Mouse (Mus musculus) inflammation-experienced regulatory T-cells, adult 6 months (primary cell): ENCODE measurements around the gene Serpina1f. TPM values are rescaled to one million over a fixed set of nuclear protein-coding genes. Genes with fewer than 3 reads are reported as not detected.
"Not testable (repeated sequence)": the region's sequence is repeated elsewhere in the genome, so short reads cannot be mapped to it uniquely, and the experiment has no call there.

Experiments used
- ATAC-seq: one replicate; pipeline ENCODE4 v1.8.0; 2017
- polyA plus RNA-seq, 3 experiments: library from polyadenylated mRNA; unstranded; fragments of 100-300 nt; shearing (Covaris generic); gene quantifications; one replicate each; pipeline ENCODE4 v1.2.1; 2017

The Serpina1f gene
- polyA plus RNA-seq, 3 experiments from 2014 or later, result not detected

DNA sequence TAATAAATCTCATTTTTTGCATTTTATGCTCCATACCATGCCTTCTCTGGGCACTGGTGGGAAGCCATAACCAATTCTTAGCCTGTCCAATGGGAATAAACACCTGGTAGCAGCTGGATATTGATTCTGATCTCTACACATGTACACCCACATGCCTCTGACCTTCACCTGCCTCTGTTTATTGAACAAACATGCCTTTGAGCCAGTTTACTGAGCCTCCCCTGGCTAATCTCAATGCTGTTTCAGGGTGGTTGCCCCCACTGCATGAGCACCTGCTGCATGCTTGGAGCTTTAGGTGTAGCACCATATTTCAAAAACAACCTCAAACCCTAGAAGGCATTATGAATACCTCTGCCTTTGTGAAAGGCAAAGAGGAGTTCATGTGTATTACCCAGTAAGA lies 33.3 kb downstream of the Serpina1f start:
- ATAC-seq, result not testable (repeated sequence)

DNA sequence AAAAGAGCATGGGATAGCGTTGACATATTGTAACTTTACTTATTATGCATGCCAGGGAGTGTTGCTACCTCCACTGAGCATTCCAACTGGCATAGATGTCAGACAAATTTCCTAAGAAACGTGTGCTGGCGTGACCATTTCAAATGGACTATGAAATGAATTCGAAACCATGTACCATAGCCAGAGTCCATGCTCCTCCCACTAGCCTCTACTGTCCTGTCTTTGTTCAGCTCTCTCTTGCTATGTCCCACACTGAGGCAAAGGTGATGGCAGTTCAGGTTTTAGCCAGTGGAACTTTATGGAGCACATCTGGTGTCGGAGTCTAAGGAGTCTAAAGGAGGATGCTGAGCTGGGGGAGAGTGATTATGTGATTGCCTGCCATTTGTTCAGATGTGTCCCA lies 35.3 kb downstream of the Serpina1f start:
- no peak for ATAC-seq

DNA sequence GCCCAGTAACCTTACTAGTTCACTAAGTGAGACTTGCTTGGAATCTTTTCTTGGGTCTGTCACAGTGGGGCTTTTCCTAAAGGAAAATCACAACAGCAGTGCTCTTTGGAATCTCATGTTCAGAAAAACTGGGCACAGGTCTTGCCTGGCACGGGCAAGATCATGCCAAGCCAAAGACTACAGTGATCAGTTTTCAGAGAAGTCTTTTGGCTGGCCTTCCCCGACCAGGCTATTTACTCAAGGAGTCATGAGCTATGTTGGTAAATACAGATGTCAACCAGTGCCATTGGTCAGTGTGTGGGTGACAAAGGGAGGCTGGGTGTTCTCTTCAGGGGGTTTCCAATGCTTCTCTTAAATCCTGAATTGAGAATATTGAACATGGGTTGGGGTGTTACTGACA lies 36.2 kb downstream of the Serpina1f start:
- ATAC-seq, result no peak

DNA sequence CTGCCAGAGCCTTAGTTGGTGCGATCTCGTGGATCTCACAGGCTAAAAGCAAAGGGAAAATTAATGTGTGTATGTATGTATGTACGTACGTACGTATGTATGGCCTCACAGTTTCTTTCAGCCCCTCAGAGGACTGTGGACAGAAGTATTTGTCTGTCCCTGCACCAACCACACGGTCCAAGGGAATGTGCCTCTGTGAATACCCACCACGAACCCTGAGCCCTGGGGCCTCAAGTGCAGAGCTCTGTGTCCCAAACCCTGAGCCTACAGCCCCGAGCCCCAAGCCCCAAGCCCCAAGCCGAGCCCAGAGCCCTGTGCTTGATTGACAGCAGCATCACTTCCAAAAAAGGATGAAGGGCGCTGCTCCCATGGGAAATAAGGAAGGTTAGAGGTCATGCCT lies 37.3 kb downstream of the Serpina1f start:
- ATAC-seq, result no peak

DNA sequence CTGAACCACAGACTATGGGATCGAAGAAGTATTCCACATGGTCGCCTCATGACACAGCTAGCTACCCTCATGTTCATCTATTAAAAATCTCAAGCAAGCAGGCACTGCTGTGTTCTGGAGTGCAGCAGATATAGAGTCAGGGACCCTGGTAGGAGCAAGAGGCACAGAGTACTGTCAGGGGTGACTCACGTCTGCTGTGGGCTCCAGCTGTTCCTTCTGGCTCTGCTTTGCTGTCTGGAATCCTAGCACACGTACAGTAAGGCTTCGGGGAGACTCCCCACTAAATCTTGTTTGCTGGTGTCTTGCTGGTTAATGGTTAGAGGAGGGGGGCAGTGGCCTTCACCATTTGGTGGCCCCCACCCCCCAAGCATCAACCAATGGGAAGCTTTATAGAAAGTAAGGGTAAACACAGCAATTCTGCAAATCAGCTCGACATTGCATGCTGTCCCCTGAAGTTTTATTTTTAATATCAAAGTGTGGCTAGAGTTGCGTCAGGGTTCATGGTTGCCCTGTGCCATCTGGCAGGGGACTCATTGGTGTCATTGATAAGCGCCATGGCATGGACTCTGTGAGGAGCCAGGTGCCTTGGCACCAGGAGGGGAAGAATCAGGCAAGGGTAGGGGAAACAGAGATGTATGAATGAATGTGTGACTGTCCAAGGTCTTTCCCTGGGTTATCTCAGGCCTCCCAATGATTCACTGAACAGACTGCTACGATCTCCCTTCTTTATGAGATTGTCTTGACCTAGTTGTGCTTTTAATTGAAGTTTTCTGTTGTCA lies 38.3 kb downstream of the Serpina1f start, which contains the start of gene Serpina6:
Gene Serpina6, minus strand, starts transcription at position 365 of the 779 bp plus-strand sequence.
- no peak for ATAC-seq

DNA sequence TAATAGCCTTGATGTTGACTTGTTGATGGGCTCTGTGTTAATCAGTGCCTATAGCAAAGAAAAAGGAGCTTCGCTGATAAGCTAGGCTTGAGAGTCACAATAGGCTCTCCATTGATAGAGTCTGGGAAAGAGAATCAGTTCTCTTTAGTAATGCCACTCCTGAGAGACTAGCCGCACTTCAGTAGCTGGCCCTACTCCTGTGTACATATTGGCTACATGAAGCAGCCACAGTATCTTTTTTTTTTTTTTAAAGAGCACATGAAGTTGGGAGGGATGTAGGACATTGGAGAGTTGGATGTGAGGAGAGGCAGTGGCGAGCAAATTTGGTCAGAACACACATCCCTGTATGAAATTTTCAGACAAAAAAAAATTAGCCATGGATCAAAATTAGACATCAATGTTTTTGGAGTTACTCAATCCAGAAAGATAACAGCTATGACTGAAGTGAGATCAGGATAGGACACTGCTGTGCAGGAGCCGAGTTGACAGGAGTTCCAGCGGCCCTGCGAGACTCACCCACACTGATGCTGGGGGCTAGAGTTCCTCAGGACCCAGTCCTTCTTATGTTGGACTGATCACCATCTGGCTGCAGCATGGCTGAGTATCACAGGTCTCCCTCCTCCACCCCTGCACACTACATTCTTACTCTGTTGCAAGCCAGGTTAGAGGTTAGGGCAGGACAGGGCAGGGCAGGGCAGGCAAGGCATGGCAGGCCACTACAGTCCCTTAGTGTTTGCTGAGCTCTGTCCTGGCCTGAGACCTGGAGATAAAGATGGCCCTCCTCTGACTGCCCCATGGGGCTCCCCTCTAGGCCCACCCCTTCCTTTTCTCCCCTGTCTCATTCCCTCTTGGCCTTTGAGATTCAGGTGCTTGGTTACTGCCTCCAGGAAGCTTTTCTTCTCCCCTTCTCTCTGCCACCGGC lies 39.9 kb downstream of the Serpina1f start:
- no peak for ATAC-seq

DNA sequence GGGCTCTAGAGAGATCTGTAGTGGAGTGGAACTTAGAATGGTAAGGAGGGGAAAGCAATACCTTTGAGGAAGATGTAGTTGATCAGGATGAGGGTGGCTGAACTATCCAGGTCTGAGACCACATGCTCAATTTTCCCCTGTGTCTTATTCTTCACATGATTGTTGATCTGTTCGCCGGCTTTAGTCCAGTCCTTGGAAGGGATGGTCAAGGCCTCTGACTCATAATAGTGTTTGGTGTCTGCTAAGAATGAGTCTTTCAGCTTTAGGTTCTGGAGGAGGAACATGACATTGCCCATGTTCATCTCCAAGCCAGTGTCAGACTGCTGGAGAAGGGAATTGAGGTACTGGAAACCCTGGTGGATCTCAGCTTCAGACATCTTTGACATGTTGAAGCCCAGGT lies 41.5 kb downstream of the Serpina1f start:
- no peak for ATAC-seq

DNA sequence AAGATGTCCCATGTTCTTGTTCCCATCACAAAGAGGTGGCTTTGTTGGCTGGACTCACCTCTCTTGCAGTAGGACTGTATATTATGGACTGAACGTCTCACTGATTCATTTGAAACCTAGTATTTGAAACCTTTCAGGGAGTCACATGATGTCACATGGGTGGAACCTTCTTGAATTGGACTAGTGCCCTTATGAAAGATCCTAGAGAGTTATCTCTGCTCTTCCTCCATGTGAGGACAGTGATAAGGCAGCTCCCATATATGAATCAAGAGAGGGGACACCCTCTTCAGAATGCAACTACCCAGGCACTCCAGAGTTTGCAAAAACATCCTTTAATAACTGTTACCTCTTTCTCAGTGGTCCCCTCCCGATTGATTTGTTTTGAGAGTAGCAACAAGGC lies 49.0 kb downstream of the Serpina1f start:
- ATAC-seq, result no peak

DNA sequence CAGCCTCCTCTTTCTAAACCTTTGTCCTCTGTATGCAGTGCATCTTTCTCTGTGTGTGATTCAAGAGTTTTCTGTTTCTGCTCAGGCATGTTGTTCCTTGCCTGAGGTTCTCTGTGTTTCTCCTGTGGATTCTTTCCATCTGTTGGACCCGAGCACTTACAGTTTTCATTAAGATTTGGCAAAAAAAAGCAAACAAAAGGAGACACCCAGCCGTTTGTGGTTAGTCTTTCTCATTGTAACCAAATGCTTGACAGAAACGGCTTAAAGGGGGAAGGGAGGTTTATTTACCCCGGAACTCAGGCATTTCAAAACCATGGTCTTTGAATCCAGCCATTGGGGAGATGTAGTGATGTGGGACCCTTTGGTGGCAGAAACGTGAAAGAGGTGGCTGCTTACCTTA lies 50.7 kb downstream of the Serpina1f start:
- ATAC-seq, result no peak

DNA sequence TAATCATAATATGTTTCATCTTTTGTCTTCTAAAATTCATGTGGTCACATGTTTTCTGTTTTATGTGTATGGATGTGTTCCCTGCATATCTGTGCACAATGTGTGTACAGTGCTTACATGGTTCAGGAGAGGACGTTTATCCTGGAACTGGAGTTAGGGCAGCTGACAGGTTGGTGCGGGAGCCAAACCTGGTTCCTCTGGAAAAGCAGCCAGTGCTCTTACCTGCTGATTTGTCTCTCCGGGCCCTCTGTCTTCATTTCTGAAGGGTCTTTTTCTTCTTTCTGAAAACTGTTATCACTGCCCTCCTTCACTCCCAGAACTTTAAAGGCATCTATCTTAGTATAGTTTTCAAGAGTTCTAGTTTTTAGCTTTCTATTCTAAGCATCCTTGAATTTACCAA lies 51.5 kb downstream of the Serpina1f start:
- ATAC-seq, result no peak

DNA sequence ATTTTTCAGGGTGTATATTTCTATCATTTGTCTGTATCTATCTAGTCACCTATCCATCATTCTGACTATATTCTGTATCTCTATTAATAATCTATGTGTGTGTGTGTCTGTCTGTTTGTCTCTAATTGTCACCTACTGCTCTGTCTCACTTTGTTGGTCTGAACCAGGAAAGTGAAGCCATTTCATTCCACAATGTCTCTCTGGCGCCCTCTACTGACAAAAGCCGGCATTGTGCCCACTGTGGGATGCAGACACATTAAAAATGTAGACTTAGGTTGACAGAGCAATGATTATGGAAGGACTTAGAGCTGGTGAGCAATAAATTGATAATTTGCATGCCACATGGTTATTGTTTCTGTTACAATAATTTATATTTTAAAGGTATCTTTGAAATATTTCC lies 52.0 kb downstream of the Serpina1f start:
- no peak for ATAC-seq

Other genes starting within 250 kb of the Serpina1f start
- gene Ifi27l2b, start 238.3 kb downstream of the Serpina1f start, polyA plus RNA-seq, result not detected
- gene Ppp4r4, start 163.2 kb downstream of the Serpina1f start, polyA plus RNA-seq, result under 1 TPM in 1 of 3 experiments, not detected in 2; 0.28 TPM
- gene Serpina10, start 64.1 kb downstream of the Serpina1f start, polyA plus RNA-seq, result not detected
- gene Serpina6, start 38.3 kb downstream of the Serpina1f start, polyA plus RNA-seq, result not detected
- not detected for gene Serpina16, start 19.4 kb downstream of the Serpina1f start, polyA plus RNA-seq
- gene Serpina1d, start 78.1 kb upstream of the Serpina1f start, polyA plus RNA-seq, result not detected
- not detected for gene Serpina1b, start 134.8 kb upstream of the Serpina1f start, polyA plus RNA-seq
- not detected for gene Serpina1a, start 168.0 kb upstream of the Serpina1f start, polyA plus RNA-seq
- not detected for gene Serpina1c, start 209.4 kb upstream of the Serpina1f start, polyA plus RNA-seq